Mouse (Mus musculus) heart, postnatal 14 days (tissue): ENCODE measurements around the gene Osbpl6. TPM values are rescaled to one million over a fixed set of nuclear protein-coding genes. Genes with fewer than 3 reads are reported as not detected.

Experiments used
- DNase-seq, 2 experiments: peaks; one replicate each; pipeline ENCODE4 v3.0.0; 2021 to 2022
- intact Hi-C: fragments of 180-260 bp; cut with DNase I; formaldehyde crosslinking; loops from one replicate; pipeline ENCODE4 v1.15.1; 2025
- total RNA-seq, 2 experiments: library from RNA; stranded (reverse); gene quantifications; 2 replicates each; pipeline ENCODE4 v1.2.3; 2021

Osbpl6 gene
- total RNA-seq, 2 experiments from 2014 or later = 5.7 to 10.4 TPM

- no peak for DNase-seq
- intact Hi-C loops = no loop called here
Observed at GRCm38 (mm10) chr2:76492224-76492623, 85.9 kb downstream of the Osbpl6 start.

DNA sequence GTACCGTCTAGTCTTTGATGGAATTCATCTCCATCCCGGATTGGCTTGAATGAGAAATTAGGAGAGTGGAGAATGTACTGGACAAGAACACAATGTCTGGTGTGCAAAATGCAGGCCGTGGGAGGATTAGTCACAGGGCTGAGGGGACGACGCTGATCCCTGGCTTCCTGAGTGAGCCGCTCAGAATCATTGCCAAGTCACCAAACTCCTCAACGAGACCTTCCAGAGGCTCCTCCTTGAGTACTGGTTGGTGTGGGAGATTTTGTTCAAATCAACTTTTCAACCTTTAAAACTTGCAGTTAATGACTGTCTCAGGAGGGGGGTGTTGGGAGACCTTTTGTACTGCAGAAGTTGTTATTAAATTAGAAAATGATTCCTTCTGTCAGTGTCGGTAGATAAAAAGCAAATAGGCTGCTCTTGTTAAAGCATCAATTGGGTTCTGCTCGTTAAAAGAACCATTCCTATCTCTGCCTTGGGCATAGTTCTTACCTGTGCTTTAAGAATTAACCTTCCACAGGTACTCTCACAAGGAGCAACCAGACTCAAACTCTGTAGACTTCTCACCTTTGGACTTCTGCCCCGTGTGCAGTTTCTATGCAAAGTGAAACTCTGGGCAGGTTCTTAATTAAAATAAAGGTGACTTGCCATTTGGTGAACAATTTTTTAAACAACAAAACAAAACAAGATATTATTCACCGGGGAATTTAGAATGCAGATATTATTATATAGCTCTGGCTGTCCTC lies 89.9 kb downstream of the Osbpl6 start:
- intact Hi-C loops = no loop called here
- no peak for DNase-seq

- no peak for DNase-seq
- intact Hi-C loops = no loop called here
Observed at GRCm38 (mm10) chr2:76496749-76497140, 90.4 kb downstream of the Osbpl6 start.

- DNase-seq = no peak
- intact Hi-C loops = no loop called here
Observed at GRCm38 (mm10) chr2:76498891-76499290, 92.6 kb downstream of the Osbpl6 start.

DNA sequence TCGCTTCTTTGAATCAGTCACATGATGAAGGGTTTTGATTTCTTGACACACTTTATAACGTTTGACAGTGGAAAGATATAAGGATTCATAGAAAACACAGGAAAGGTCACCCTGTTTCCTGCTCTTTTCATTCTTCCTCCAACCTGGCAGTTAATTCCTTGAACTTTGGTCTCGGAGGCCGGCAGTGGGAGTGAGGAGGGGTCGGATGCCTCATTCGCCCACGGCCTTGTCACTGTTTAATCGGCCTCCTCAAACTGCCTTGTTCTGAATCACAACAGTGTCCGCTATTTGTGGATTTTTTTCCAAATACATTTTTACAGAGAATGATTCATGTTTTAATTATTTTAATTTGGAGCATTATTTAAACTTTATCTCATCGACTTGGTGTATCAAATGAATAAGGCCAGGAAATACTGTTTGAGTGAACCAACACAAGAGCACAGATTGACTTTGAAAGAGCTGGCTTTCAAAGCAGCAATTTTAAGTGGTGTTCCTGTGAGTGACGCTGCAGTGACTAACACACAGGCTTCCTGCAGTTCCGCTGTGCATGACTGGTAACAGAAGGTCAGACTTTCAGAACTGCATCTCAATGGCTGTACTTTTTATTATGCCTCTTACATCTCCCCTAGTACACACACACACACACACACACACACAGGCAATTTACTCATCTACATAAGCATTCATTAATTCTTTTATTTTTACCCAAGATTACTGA lies 98.0 kb downstream of the Osbpl6 start:
- intact Hi-C loops = no loop called here
- DNase-seq = no peak

- DNase-seq = no peak
- intact Hi-C loops = no loop called here
Observed at GRCm38 (mm10) chr2:76504989-76505388, 98.7 kb downstream of the Osbpl6 start.

DNA sequence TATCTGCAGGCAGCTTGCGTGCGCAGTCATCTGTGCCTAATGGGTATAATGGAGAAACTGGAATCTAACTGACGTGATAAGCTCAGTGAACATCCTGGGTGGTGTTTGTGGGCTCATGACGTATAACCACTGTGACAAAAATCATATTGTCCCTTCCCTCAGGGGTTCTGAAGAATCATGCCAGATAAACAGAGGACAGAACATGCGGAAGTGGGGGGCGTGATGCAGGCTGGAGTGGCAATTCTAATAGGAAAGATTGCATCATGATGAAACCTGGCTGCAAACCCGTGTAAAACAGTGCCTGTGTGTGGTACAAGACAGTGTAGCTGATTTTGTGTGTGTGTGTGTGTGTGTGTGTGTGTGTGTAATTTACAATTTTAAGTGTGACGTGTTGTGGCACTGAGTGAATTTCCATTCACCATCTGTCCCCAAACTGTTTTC lies 105.0 kb downstream of the Osbpl6 start:
- DNase-seq = no peak

GRCm38 (mm10) chr2:76512133-76512532 lies 105.8 kb downstream of the Osbpl6 start:
- intact Hi-C loops = no loop called here
- no peak for DNase-seq

More for the DNA sequence above, 105.0 kb downstream of the Osbpl6 start:
- intact Hi-C loops = no loop called here

DNA sequence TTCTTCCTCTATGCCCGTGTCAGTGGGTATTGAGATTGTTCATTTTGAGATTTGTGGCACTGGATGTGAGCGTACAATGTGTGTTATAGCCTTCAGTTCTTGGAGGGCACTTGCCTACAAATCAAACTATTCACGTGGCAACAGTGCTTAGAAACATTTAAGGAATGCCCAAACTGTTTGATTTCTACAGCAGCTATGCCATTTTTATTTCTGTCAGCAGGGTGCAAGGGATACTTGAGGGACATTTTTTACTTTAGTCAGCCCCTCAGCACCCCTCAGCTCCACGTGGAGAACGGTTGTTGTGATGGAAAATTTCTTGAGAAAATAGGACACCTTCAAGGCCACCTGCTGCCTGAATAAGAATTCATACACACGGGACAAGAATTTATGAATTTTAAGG lies 106.6 kb downstream of the Osbpl6 start:
- DNase-seq = no peak
- intact Hi-C loops = no loop called here

- intact Hi-C loops = no loop called here
- DNase-seq = no peak
Observed at GRCm38 (mm10) chr2:76513296-76513695, 107.0 kb downstream of the Osbpl6 start.

GRCm38 (mm10) chr2:76517471-76517870 lies 111.2 kb downstream of the Osbpl6 start:
- DNase-seq = no peak
- intact Hi-C loops = no loop called here

DNA sequence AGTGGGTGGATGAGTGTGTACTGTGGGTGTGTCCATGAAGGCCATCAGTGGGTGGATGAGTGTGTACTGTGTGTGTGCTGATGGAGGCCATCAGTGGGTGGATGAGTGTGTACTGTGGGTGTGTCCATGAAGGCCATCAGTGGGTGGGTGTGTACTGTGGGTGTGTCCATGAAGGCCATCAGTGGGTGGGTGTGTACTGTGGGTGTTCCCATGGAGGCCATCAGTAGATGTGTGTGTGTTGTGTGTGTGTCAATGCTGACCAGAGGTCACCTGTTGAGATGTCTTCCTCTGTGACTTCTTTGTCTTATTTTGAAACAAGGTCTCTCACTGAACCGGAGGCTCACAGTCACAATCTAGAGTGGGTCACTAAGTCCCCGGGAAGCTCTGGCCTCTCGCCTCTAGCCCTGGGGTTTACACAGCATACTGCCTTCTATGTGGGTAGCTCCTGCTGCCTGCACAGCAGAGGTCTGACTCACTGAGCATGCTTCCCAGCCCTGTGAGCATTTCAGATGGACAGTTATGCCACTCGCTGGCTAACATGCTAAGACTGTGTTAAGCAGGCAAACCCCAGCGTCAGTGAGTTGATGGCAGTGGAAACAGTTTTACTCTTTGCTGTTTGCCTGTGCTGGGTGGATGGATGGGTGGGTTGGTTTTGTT lies 112.2 kb downstream of the Osbpl6 start:
- DNase-seq = no peak
- intact Hi-C loops = no loop called here

DNA sequence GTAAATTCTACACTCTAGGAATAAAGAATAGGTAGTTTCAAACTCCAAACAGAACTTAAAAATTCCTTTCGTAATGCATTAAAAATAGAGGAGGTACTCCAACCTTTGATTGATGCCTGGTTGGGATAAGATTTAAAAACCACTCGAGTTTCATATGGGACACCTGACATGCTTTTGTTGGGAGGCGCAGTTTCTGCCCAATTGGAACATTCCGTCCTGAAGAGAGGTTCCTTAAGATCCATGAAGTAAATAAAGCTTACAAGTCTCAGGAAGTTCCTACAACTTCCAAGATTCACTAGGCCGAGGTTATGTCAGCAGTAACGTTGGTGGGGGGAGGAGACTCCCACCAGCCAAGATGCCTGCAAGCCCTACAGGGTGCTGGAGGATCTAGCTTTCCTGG lies 115.3 kb downstream of the Osbpl6 start:
- intact Hi-C loops = no loop called here

DNA sequence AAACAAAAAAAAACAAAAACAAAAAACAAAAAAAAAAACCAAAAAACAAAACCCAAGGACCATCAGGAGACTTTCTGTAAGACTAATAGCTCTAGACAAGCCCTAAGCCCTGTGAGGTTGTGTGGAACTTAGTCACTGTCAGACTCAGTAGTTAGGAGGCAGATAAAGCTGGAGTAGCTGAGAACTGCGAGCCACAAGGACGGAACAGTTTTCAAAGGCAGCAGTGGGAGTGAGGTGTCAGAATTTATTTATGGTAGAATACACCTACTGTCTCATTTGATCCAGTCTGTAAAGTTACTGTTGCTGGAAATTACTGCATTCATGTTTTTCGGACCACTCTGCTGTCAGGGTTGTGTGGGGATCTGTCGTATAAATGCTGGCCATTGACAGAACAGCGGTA lies 118.1 kb downstream of the Osbpl6 start:
- intact Hi-C loops = no loop called here
- no peak for DNase-seq

More for the DNA sequence above, 115.3 kb downstream of the Osbpl6 start:
- DNase-seq = no peak

DNA sequence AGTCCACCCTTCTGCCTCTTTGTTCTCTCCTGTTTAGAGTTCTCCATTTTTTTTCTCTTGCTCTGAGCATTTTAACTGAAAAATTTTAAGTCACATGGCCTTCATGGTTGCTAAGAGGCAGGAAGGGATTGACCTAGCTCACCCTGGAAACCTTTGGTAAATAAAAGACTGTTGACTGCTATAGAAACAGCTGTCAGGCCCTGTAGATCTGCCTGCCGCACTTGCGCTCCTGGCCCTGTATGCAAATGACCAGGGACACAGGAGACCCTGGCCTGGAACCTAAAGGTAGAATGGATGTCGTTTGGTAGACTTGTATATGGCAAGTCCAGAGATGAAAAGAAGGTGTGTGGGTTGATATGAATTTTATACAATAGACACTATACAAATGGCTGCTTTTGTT lies 119.3 kb downstream of the Osbpl6 start:
- intact Hi-C loops = no loop called here
- DNase-seq = no peak

GRCm38 (mm10) chr2:76532490-76533126 lies 126.3 kb downstream of the Osbpl6 start:
- intact Hi-C loops = no loop called here
- DNase-seq = no peak

- no peak for DNase-seq
- intact Hi-C loops = no loop called here
Observed at GRCm38 (mm10) chr2:76534932-76535331, 128.6 kb downstream of the Osbpl6 start.

DNA sequence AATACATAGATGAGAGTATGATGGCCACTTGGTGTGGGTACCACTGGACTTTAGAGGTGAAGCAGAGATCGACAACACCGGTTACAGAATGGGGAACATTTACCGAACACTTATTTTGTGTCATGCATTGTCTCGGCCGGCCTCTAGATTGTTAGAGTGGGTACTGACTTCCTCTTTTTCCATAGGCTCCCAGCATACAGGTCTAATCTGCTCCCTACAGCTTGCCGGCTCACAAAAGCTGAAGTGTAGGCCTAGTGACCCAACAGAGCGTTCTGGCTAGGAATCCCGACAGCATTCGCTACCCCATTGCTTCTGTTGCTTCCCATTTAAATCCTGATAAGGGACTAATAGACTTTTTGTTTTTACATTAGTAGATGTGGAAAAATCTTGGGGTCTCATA lies 135.6 kb downstream of the Osbpl6 start:
- intact Hi-C loops = no loop called here
- no peak for DNase-seq

DNA sequence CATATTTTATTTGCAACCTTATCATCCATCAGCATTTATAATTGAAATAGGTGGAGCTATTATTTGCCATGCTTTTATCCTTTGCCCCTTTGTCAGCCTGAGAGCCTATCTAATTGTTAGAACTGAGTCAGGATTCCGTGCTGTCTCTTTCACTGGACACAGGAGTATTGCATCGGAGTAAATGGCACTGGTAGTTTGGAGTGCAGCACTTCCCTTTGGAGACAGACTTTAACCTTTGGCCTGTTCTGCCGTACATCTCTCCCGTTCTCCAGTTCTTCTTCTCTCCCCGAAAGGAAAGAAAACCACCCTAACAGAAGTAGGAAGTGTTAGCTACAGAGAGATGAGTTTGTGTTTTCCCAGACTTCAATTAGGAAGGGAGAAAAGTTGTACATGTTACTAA lies 136.6 kb downstream of the Osbpl6 start:
- intact Hi-C loops = no loop called here
- DNase-seq = no peak

GRCm38 (mm10) chr2:76545539-76545938 lies 139.2 kb downstream of the Osbpl6 start:
- DNase-seq = no peak
- intact Hi-C loops = no loop called here

DNA sequence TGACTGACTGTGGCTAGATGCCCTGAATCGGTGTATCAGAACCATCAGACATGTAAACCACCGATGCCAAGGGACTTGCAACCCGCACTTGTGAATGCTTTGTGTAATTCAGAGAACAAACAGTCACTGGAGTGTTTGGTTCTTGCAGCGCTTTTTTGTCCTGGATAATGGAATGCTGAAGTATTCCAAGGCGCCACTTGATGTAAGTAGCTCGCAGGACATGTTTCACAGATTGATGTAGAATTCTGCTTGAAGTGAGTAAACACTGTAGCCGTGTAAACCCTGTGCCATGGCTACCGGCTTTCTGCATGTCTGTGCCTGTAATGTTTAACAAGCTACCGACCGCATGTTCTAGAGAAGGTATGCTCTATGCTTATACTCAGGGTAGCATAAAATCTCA lies 141.9 kb downstream of the Osbpl6 start:
- DNase-seq = no peak
- intact Hi-C loops = no loop called here
